In the genomic region with DNA sequence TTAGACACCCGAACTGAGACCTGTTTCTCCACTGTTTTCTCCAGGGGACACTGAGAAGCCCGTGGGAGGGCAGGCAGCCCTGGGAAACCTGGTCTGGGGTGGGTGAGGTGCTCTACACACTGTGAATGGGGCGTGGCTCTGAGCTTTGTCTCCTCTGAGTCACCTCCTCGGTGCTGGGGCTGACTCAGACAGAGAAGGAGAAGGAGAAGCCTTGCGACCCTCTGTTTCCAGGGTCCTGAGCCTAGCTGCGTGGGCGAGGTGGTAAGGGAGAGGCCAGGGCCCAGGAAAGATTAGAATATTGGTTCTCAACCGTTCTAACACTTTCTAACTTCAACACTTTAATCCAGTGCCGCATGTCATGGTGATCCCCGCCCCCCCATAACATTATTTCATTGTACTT, we compare ENCODE assay signal across 1 mouse cellular context.
TF ChIP-seq lines count a peak whose summit lies in the region.

No protein-coding gene starts in this region.

TF ChIP-seq in MEL, 35 proteins besides CTCF, POLR2A, EP300 and RAD21 (continued from another document):
- TF ChIP-seq GABPA (IDR thresholded peaks at IDR 0.05; ENCODE audit: low read depth, low read length), result no peak
- TF ChIP-seq JUND (IDR thresholded peaks at IDR 0.05; ENCODE audit: low read depth, low read length), result no peak
